Mouse (Mus musculus) limb, embryonic 10.5 days (tissue): ENCODE measurements around the gene 6030468B19Rik. TPM values are rescaled to one million over a fixed set of nuclear protein-coding genes. Genes with fewer than 3 reads are reported as not detected.
"Not testable (repeated sequence)": the region's sequence is repeated elsewhere in the genome, so short reads cannot be mapped to it uniquely, and the experiment has no call there.

ENCODE experiments used
- DNase-seq: peaks from one replicate; pipeline ENCODE4 v3.0.0-alpha.2; 2017; ENCODE audit warnings: low spot score
- H3K27ac ChIP-seq: fragments of 300-500 bp; sonication (generic); 2 replicates; pipeline ENCODE4 v1.5.1; 2016; ENCODE audit warnings: mild to moderate bottlenecking
- H3K27me3 ChIP-seq: fragments of 300-500 bp; sonication (generic); 2 replicates; pipeline ENCODE4 v1.6.1; 2016; ENCODE audit warnings: low read depth, mild to moderate bottlenecking; ENCODE audit not compliant: poor library complexity, severe bottlenecking
- H3K36me3 ChIP-seq: fragments of 300-500 bp; sonication (generic); 2 replicates; pipeline ENCODE4 v1.6.1; 2016; ENCODE audit warnings: mild to moderate bottlenecking, moderate library complexity
- H3K4me1 ChIP-seq: fragments of 300-500 bp; sonication (generic); 2 replicates; pipeline ENCODE4 v1.6.1; 2016
- H3K4me3 ChIP-seq: fragments of 300-500 bp; sonication (generic); 2 replicates; pipeline ENCODE4 v1.5.1; 2016; ENCODE audit warnings: mild to moderate bottlenecking, moderate library complexity
- H3K9me3 ChIP-seq: fragments of 300-500 bp; sonication (generic); replicated peaks from 2 replicates; pipeline ENCODE4 v1.6.1; 2016; ENCODE audit warnings: mild to moderate bottlenecking
- WGBS: fragments of 180-500 bp; shearing (Covaris S2); methylation state at CpG from one replicate; pipeline ENCODE4 v1.1.7; 2016; 5-methylcytosine and 5-hydroxymethylcytosine counted together
- polyA plus RNA-seq: library from polyadenylated mRNA; unstranded; fragments of >200 nt; fragmentation: Nextera tagmentation; extraction: Ambion mirVana; gene quantifications from 2 replicates; pipeline ENCODE4 v1.2.1, GENCODE M21; 2016

The 6030468B19Rik gene
- polyA plus RNA-seq, 1 experiment from 2014 or later = 1.6 TPM

GRCm38 (mm10) chr11:117815850-117816249, 18.4 kb downstream of the 6030468B19Rik start:
- Histone ChIP-seq H3K4me1 (peaks cover 20% of the 10 kb centered on the region), H3K36me3 (peaks cover 97% of the 10 kb centered on the region)
- 89% methylated on average over 9 of the region's 9 CpGs for WGBS
- not testable (repeated sequence) for DNase-seq, H3K27me3 ChIP-seq, H3K9me3 ChIP-seq, H3K4me3 ChIP-seq, H3K27ac ChIP-seq

- 91% methylated on average over 13 of the region's 13 CpGs for WGBS
- H3K9me3 ChIP-seq = no peaks in the 10 kb centered on the region
- DNase-seq = no peak
- H3K27me3 ChIP-seq = no peaks in the 10 kb centered on the region
- no peak overlapping the region for H3K4me3 ChIP-seq
- no peak overlapping the region for H3K27ac ChIP-seq
- H3K36me3 ChIP-seq = peaks cover 100% of the 10 kb centered on the region
- peaks cover 13% of the 10 kb centered on the region for H3K4me1 ChIP-seq
These were observed 19.0 kb downstream of the 6030468B19Rik start for GRCm38 (mm10) chr11:117816389-117816996.

GRCm38 (mm10) chr11:117819095-117819494, 21.6 kb downstream of the 6030468B19Rik start:
- no peaks in the 10 kb centered on the region for H3K9me3 ChIP-seq
- peaks cover 100% of the 10 kb centered on the region for H3K36me3 ChIP-seq
- H3K4me3 ChIP-seq = no peak overlapping the region
- DNase-seq = no peak
- WGBS = 88% methylated on average over 8 of the region's 8 CpGs
- no peak overlapping the region for H3K27ac ChIP-seq
- H3K4me1 ChIP-seq = peaks cover 31% of the 10 kb centered on the region
- H3K27me3 ChIP-seq = no peaks in the 10 kb centered on the region

- no peak for DNase-seq
- H3K4me1 ChIP-seq = peaks cover 41% of the 10 kb centered on the region
- no peaks in the 10 kb centered on the region for H3K27me3 ChIP-seq
- H3K4me3 ChIP-seq = no peak overlapping the region
- H3K9me3 ChIP-seq = no peaks in the 10 kb centered on the region
- WGBS = 93% methylated on average over 7 of the region's 7 CpGs
- H3K36me3 ChIP-seq = peaks cover 92% of the 10 kb centered on the region
- H3K27ac ChIP-seq = no peak overlapping the region
These were observed 22.7 kb downstream of the 6030468B19Rik start for GRCm38 (mm10) chr11:117820173-117820572.

GRCm38 (mm10) chr11:117821868-117822267, 24.4 kb downstream of the 6030468B19Rik start:
- no peaks in the 10 kb centered on the region for H3K9me3 ChIP-seq
- WGBS = 92% methylated on average over 9 of the region's 9 CpGs
- DNase-seq = no peak
- no peaks in the 10 kb centered on the region for H3K27me3 ChIP-seq
- H3K36me3 ChIP-seq = peaks cover 75% of the 10 kb centered on the region
- H3K4me1 ChIP-seq = peaks cover 56% of the 10 kb centered on the region
- no peak overlapping the region for H3K4me3 ChIP-seq
- H3K27ac ChIP-seq = no peak overlapping the region

GRCm38 (mm10) chr11:117822728-117823241, 25.3 kb downstream of the 6030468B19Rik start:
- no peak for DNase-seq
- peaks cover 65% of the 10 kb centered on the region for H3K4me1 ChIP-seq
- peaks cover 66% of the 10 kb centered on the region for H3K36me3 ChIP-seq
- no peaks in the 10 kb centered on the region for H3K27me3 ChIP-seq
- H3K4me3 ChIP-seq = no peak overlapping the region
- WGBS = 89% methylated on average over 7 of the region's 7 CpGs
- H3K9me3 ChIP-seq = no peaks in the 10 kb centered on the region
- no peak overlapping the region for H3K27ac ChIP-seq

- no peaks in the 10 kb centered on the region for H3K9me3 ChIP-seq
- H3K4me1 ChIP-seq = peaks cover 70% of the 10 kb centered on the region
- H3K27me3 ChIP-seq = no peaks in the 10 kb centered on the region
- no peak for DNase-seq
- H3K36me3 ChIP-seq = peaks cover 60% of the 10 kb centered on the region
- H3K4me3 ChIP-seq = no peak overlapping the region
- no peak overlapping the region for H3K27ac ChIP-seq
- 92% methylated on average over 6 of the region's 6 CpGs for WGBS
These were observed 26.0 kb downstream of the 6030468B19Rik start for GRCm38 (mm10) chr11:117823411-117823810.

GRCm38 (mm10) chr11:117824060-117824969, 26.9 kb downstream of the 6030468B19Rik start:
- Histone ChIP-seq H3K4me1 (peaks cover 71% of the 10 kb centered on the region), H3K4me3 (peak overlapping the region; percentile 77), H3K9me3 (no peaks in the 10 kb centered on the region), H3K27ac (peak overlapping the region; percentile 96), H3K36me3 (peaks cover 51% of the 10 kb centered on the region), H3K27me3 (no peaks in the 10 kb centered on the region)
- 35% methylated on average over 23 of the region's 23 CpGs for WGBS
- DNase-seq = peak; percentile 89

GRCm38 (mm10) chr11:117825333-117826101, 28.1 kb downstream of the 6030468B19Rik start, which contains the start of the genes Afmid and Tk1:
TSS of gene Afmid (plus strand) at chr11:117825924.
TSS of gene Tk1 (minus strand) at chr11:117826092.
- peak; percentile 90 for DNase-seq
- WGBS = under 1% methylated on average over 34 of the region's 34 CpGs
- Histone ChIP-seq H3K27me3 (no peaks in the 10 kb centered on the region), H3K4me1 (peaks cover 63% of the 10 kb centered on the region), H3K9me3 (no peaks in the 10 kb centered on the region), H3K36me3 (peaks cover 39% of the 10 kb centered on the region), H3K27ac (peak within 1 kb of the TSS; percentile 96), H3K4me3 (peak within 1 kb of the TSS; percentile 77)

- Histone ChIP-seq H3K27ac (peak overlapping the region; percentile 96), H3K9me3 (no peaks in the 10 kb centered on the region), H3K4me1 (peaks cover 63% of the 10 kb centered on the region), H3K27me3 (no peaks in the 10 kb centered on the region), H3K4me3 (peak overlapping the region; percentile 77), H3K36me3 (peaks cover 32% of the 10 kb centered on the region)
- 18% methylated on average over 5 of the region's 5 CpGs for WGBS
- DNase-seq = no peak
These were observed 28.7 kb downstream of the 6030468B19Rik start for GRCm38 (mm10) chr11:117826164-117826563.

GRCm38 (mm10) chr11:117826916-117827315, 29.5 kb downstream of the 6030468B19Rik start:
- peaks cover 25% of the 10 kb centered on the region for H3K36me3 ChIP-seq
- no peak overlapping the region for H3K4me3 ChIP-seq
- H3K27me3 ChIP-seq = no peaks in the 10 kb centered on the region
- DNase-seq = no peak
- WGBS = 75% methylated on average over 8 of the region's 8 CpGs
- no peaks in the 10 kb centered on the region for H3K9me3 ChIP-seq
- peak overlapping the region; percentile 96 for H3K27ac ChIP-seq
- H3K4me1 ChIP-seq = peaks cover 62% of the 10 kb centered on the region

- H3K4me1 ChIP-seq = peaks cover 65% of the 10 kb centered on the region
- peaks cover 20% of the 10 kb centered on the region for H3K36me3 ChIP-seq
- H3K4me3 ChIP-seq = no peak overlapping the region
- no peak for DNase-seq
- WGBS = 43% methylated on average over 3 of the region's 3 CpGs
- no peaks in the 10 kb centered on the region for H3K27me3 ChIP-seq
- H3K9me3 ChIP-seq = no peaks in the 10 kb centered on the region
- peak overlapping the region; percentile 96; the same call in 1 of the 2 replicates for H3K27ac ChIP-seq
These were observed 29.9 kb downstream of the 6030468B19Rik start for GRCm38 (mm10) chr11:117827386-117827785.
